In genomic region chr3:82758967-82759366, GRCm38 (mm10) we compare ENCODE assay signal across 19 mouse cellular contexts.
DNase-seq lines count a peak whose midpoint lies in the region; TF ChIP-seq lines count a peak whose summit lies in the region.
"Had no signal": no experiment of that assay in that cellular context is flagged by ENCODE, and none has a peak within 500 bp of the region (broad histone marks: within the 10 kb centered on the region; RNA-seq: fewer than 3 reads in every experiment).

No protein-coding gene starts in this region.

- in situ Hi-C loops in CH12.LX (cut with MboI; ENCODE audit: low pct_ligation_motif_present, low pct_unique_long_range_greater_than_20kb, low sequenced_read_pairs) (no loop called here), ES-E14 (cut with MboI; ENCODE audit: low sequenced_read_pairs in 2 of 2, unreplicated experiment in 2 of 2) (no loop called here)

- TF ChIP-seq POLR2A in CH12.LX (IDR thresholded peaks at IDR 0.05; ENCODE audit: low read depth, low read length): no peak

- TF ChIP-seq RAD21 in CH12.LX (IDR thresholded peaks at IDR 0.05; ENCODE audit: low read depth, low read length): no peak

- DNase-seq in heart, adult 11 months: peak; percentile 31
- DNase-seq in heart, postnatal 36 days: no peak
- no peak for DNase-seq in CH12.LX (ENCODE audit: extremely low read depth)
- no peak for DNase-seq in ES-E14 (ENCODE audit: low read depth, low spot score)
- no peak for DNase-seq in cerebellum, postnatal 10 days
- no peak for DNase-seq in thymus, postnatal 4 days
- DNase-seq: adrenal gland, adult 2 months; adrenal gland, adult 8-10 months; adrenal gland, postnatal 10 days; adrenal gland, postnatal 14 days; adrenal gland, postnatal 25 days; adrenal gland, postnatal 36 days; B cell, adult 2 months; cerebellum, adult 11 months; cerebellum, adult 11-12 months; cerebellum, adult 18-20 months; cerebellum, adult 2 months; cerebellum, adult 8-10 months had no signal

- no peaks in the 10 kb centered on the region for H3K27me3 ChIP-seq in CH12.LX (replicated peaks)

- H3K9ac ChIP-seq in CH12.LX (ENCODE audit: insufficient read depth, low read depth): no peak overlapping the region
- no peak overlapping the region for H3K9ac ChIP-seq in ES-E14 (ENCODE audit: insufficient read depth, low read depth, low read length, poor library complexity, severe bottlenecking)

- no peaks in the 10 kb centered on the region for H3K36me3 ChIP-seq in CH12.LX (replicated peaks in 1 of 2; ENCODE audit: control insufficient read depth in 1 of 2, insufficient read depth in 1 of 2, low read length in 1 of 2)
- H3K36me3 ChIP-seq in ES-E14 (ENCODE audit: control insufficient read depth, insufficient read depth, low read length, poor library complexity, severe bottlenecking): no peaks in the 10 kb centered on the region
- H3K36me3 ChIP-seq: G1E had no signal

- no peak overlapping the region for H3K4me2 ChIP-seq in CH12.LX (ENCODE audit: insufficient read depth, low read depth, poor library complexity, severe bottlenecking)

- TF ChIP-seq EP300 in CH12.LX (IDR thresholded peaks at IDR 0.05; ENCODE audit: low read length): no peak

- dilution Hi-C loops in CH12.LX (cut with MboI; ENCODE audit: extremely low pct_ligation_motif_present, extremely low pct_unique_long_range_greater_than_20kb, low sequenced_read_pairs): no loop called here

- TF ChIP-seq CTCF in CH12.LX (conservative IDR thresholded peaks at IDR 0.05 in 1 of 2, IDR thresholded peaks at IDR 0.05 in 1 of 2; ENCODE audit: low read depth in 2 of 2, low read length in 2 of 2): no peak

- H3K9me3 ChIP-seq in CH12.LX (replicated peaks; ENCODE audit: low read length) (no peaks in the 10 kb centered on the region), ES-E14 (ENCODE audit: control insufficient read depth, insufficient read depth, low read depth, low read length) (no peaks in the 10 kb centered on the region)

- H3K4me3 ChIP-seq in CH12.LX (replicated peaks in 1 of 3; ENCODE audit: low read depth in 2 of 3, low read length in 2 of 3, poor library complexity in 1 of 3): no peak overlapping the region
- H3K4me3 ChIP-seq in ES-E14 (ENCODE audit: insufficient read depth in 1 of 2, low read depth in 1 of 2, low read length in 2 of 2, poor library complexity in 1 of 2, severe bottlenecking in 1 of 2): no peak overlapping the region

- no peak overlapping the region for H3K27ac ChIP-seq in CH12.LX (ENCODE audit: insufficient read depth, low read depth)
- no peak overlapping the region for H3K27ac ChIP-seq in ES-E14 (ENCODE audit: insufficient read depth, low read depth, low read length, poor library complexity, severe bottlenecking)

- H3K79me2 ChIP-seq in CH12.LX (replicated peaks; ENCODE audit: control insufficient read depth, extremely low read depth, insufficient read depth, poor library complexity, severe bottlenecking): no peaks in the 10 kb centered on the region

- H3K4me1 ChIP-seq in CH12.LX (ENCODE audit: control insufficient read depth in 1 of 2, insufficient read depth in 2 of 2): peaks cover 0 to 6% of the 10 kb centered on the region in 2 experiments; a peak in 1 of 4 replicates
- H3K4me1 ChIP-seq in ES-E14 (ENCODE audit: control insufficient read depth in 2 of 2, insufficient read depth in 2 of 2, low read length in 2 of 2, poor library complexity in 1 of 2): no peaks in the 10 kb centered on the region

- intact Hi-C loops in heart, postnatal 36 days (cut with DNase I): no loop called here

TF ChIP-seq in CH12.LX, 34 proteins besides CTCF, POLR2A, EP300 and RAD21:
- TF ChIP-seq MAFK (IDR thresholded peaks at IDR 0.05; ENCODE audit: insufficient replicate concordance, low read length) (peak; percentile 75), MXI1 (IDR thresholded peaks at IDR 0.05; ENCODE audit: low read depth, low read length) (no peak), BHLHE40 (IDR thresholded peaks at IDR 0.05; ENCODE audit: low read depth, low read length) (no peak)

TF ChIP-seq in ES-E14, 5 proteins besides CTCF, POLR2A, EP300 and RAD21:
- TF ChIP-seq CHD2 (IDR thresholded peaks at IDR 0.05; ENCODE audit: low read depth, low read length) (no peak), MAFK (IDR thresholded peaks at IDR 0.05; ENCODE audit: insufficient read depth, low read depth, low read length) (0 out of 2 replicates have a peak, but pooled peaks have one; percentile 74)
TF ChIP-seq in ES-E14: peak in this region for 1.
